Mouse (Mus musculus) adrenal gland, postnatal 4 days (tissue): ENCODE data around the gene Fam131c. TPM values are rescaled to one million over a fixed set of nuclear protein-coding genes. Genes with fewer than 3 reads are reported as not detected.

Experiments
- DNase-seq, 2 experiments: peaks; one replicate each; pipeline ENCODE4 v3.0.0; 2021 to 2022; ENCODE audit warnings: low spot score in 2 of 2, mixed read lengths in 2 of 2
- microRNA-seq: library from miRNA; unstranded; fragments of <30 nt; microRNA quantifications from one replicate; pipeline ENCODE4 v1.2.0, GENCODE M21; 2021
- total RNA-seq, 2 experiments: library from RNA; stranded (reverse); gene quantifications; 2 replicates each; pipeline ENCODE4 v1.2.3; 2021

Fam131c gene
- total RNA-seq, 2 experiments from 2014 or later, result 1.9 to 3.0 TPM

DNA sequence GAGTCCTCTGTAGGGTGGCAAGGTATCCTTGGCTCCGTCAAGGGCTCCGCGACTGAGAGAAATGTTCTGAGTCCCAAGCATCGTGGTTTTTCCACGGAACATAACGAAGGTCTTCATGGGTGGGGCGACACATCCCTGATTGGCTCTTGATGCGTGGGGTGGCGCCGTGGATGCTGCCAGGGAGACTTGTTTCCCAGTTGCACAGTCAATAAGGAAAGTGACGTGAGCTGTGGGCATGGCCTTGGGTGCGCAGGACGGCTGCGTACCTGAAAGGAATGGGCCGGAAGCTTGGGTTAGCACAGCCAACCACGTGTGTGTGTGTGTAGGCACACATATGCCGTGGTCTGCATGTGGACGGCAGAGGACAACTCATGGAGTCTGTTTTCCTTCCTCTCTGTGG lies 65.2 kb downstream of the Fam131c start:
- no peak for DNase-seq

Small RNAs within 50 kb of the gene (microRNA-seq; reads per million reads assigned to microRNA genes)
- not detected for gene Gm25690

Other genes with a start within 250 kb of the Fam131c start
- 100 to 1,000 TPM; 115 to 132 TPM for gene Szrd1, start 228.4 kb upstream of the Fam131c start, total RNA-seq
- 10 to 100 TPM; 25.3 to 25.9 TPM for gene Fbxo42, start 220.3 kb upstream of the Fam131c start, total RNA-seq
- 1 to 10 TPM; 2.5 to 2.7 TPM for gene Rsg1, start 154.3 kb upstream of the Fam131c start, total RNA-seq
- gene Arhgef19, start 128.7 kb upstream of the Fam131c start, total RNA-seq, result 10 to 100 TPM; 37.5 to 39.2 TPM
- 10 to 100 TPM; 19.0 to 21.5 TPM for gene Epha2, start 67.0 kb upstream of the Fam131c start, total RNA-seq
- 1 to 10 TPM in 1 of 2 experiments, not detected in 1; 2.3 TPM for gene Clcnka, start 30.5 kb downstream of the Fam131c start, total RNA-seq
- gene Clcnkb, start 47.8 kb downstream of the Fam131c start, total RNA-seq, result 10 to 100 TPM in 1 of 2 experiments, 1 to 10 TPM in 1; 1.0 to 24.8 TPM
- gene Hspb7, start 52.6 kb downstream of the Fam131c start, total RNA-seq, result 1 to 10 TPM; 2.9 to 9.6 TPM
- not detected for gene Srarp, start 67.9 kb downstream of the Fam131c start, total RNA-seq
- gene Zbtb17, start 76.4 kb downstream of the Fam131c start, total RNA-seq, result 10 to 100 TPM; 21.6 to 24.9 TPM
- 10 to 100 TPM; 57.4 to 67.8 TPM for gene Spen, start 170.4 kb downstream of the Fam131c start, total RNA-seq
- gene Fblim1, start 237.9 kb downstream of the Fam131c start, total RNA-seq, result 10 to 100 TPM; 24.9 to 32.1 TPM